Mouse (Mus musculus) thymus, postnatal 4 days (tissue): ENCODE data around the gene Fcho1.
"Not testable (repeated sequence)": the region's sequence is repeated elsewhere in the genome, so short reads cannot be mapped to it uniquely, and the experiment has no call there.

ENCODE experiments used
- DNase-seq: peaks from one replicate; pipeline ENCODE4 v3.0.0; 2021

The Fcho1 gene

GRCm38 (mm10) chr8:71725122-71725924 is at the start of gene Fcho1:
Gene Fcho1, minus strand, starts transcription at chr8:71725716.
- peak; percentile 96 for DNase-seq

- DNase-seq: no peak
Measured at GRCm38 (mm10) chr8:71771336-71771735, 45.8 kb upstream of the Fcho1 start.

GRCm38 (mm10) chr8:71758816-71759215 is 33.3 kb upstream of the Fcho1 start:
- no peak for DNase-seq

GRCm38 (mm10) chr8:71752881-71753552 is 27.5 kb upstream of the Fcho1 start:
- DNase-seq: not testable (repeated sequence)

- not testable (repeated sequence) for DNase-seq
Measured at GRCm38 (mm10) chr8:71752263-71752662, 26.7 kb upstream of the Fcho1 start.

GRCm38 (mm10) chr8:71751337-71751886 is 25.9 kb upstream of the Fcho1 start:
- not testable (repeated sequence) for DNase-seq

- DNase-seq: not testable (repeated sequence)
Measured at GRCm38 (mm10) chr8:71749321-71750075, 24.0 kb upstream of the Fcho1 start.

GRCm38 (mm10) chr8:71747082-71747481 is 21.6 kb upstream of the Fcho1 start:
- DNase-seq: not testable (repeated sequence)

- no peak for DNase-seq
Measured at GRCm38 (mm10) chr8:71745322-71745721, 19.8 kb upstream of the Fcho1 start.

- DNase-seq: no peak
Measured at GRCm38 (mm10) chr8:71742783-71743182, 17.3 kb upstream of the Fcho1 start.

GRCm38 (mm10) chr8:71741687-71742114 is 16.2 kb upstream of the Fcho1 start:
- peak; percentile 44 for DNase-seq

- DNase-seq: no peak
Measured at GRCm38 (mm10) chr8:71741226-71741625, 15.7 kb upstream of the Fcho1 start.

- not testable (repeated sequence) for DNase-seq
Measured at GRCm38 (mm10) chr8:71738316-71738715, 12.8 kb upstream of the Fcho1 start.

GRCm38 (mm10) chr8:71731652-71732230 is 6.2 kb upstream of the Fcho1 start:
- peak; percentile 92 for DNase-seq

GRCm38 (mm10) chr8:71728826-71729620 is 3.5 kb upstream of the Fcho1 start:
- DNase-seq: peak; percentile 74

- peak; percentile 68 for DNase-seq
Measured at GRCm38 (mm10) chr8:71728240-71728785, 2.8 kb upstream of the Fcho1 start.

GRCm38 (mm10) chr8:71724389-71724788 is 1.1 kb downstream of the Fcho1 start:
- no peak for DNase-seq

- DNase-seq: peak; percentile 83
Measured at GRCm38 (mm10) chr8:71723047-71723551, 2.4 kb downstream of the Fcho1 start.

GRCm38 (mm10) chr8:71719928-71720457 is 5.5 kb downstream of the Fcho1 start:
- DNase-seq: peak; percentile 86

GRCm38 (mm10) chr8:71719218-71719617 is 6.3 kb downstream of the Fcho1 start:
- peak; percentile 13 for DNase-seq

GRCm38 (mm10) chr8:71718252-71718651 is 7.3 kb downstream of the Fcho1 start:
- DNase-seq: peak; percentile 9
